ENCODE assay signal across 9 mouse cellular contexts in genomic region chr15:88836571-88836970, GRCm38 (mm10). TPM values are rescaled to one million over a fixed set of nuclear protein-coding genes. Genes with fewer than 3 reads are reported as not detected.
DNase-seq lines count a peak whose midpoint lies in the region; ATAC-seq and TF ChIP-seq lines count a peak whose summit lies in the region.
"Had no signal": no experiment of that assay in that cellular context is flagged by ENCODE, and none has a peak within 500 bp of the region (broad histone marks: within the 10 kb centered on the region; RNA-seq: fewer than 3 reads in every experiment).

No protein-coding gene starts in this region.

- no peak overlapping the region for H3K4me3 ChIP-seq in heart, adult 2 months
- H3K4me3 ChIP-seq in ES-Bruce4 (ENCODE audit: low read depth, low read length) = peak overlapping the region; percentile 66
- peak overlapping the region; percentile 45; the same call in 1 of the 2 replicates for H3K4me3 ChIP-seq in hindbrain, embryonic 14.5 days (replicated peaks; ENCODE audit: low read length)
- H3K4me3 ChIP-seq in midbrain, embryonic 10.5 days = peak overlapping the region; percentile 65; the same call in 1 of the 2 replicates

- no peak for DNase-seq in heart, adult 2 months
- DNase-seq in heart, postnatal 10 days = no peak
- no peak for DNase-seq in hindbrain, embryonic 14.5 days (ENCODE audit: low spot score)
- no peak for DNase-seq in midbrain, embryonic 10.5 days (ENCODE audit: low spot score)
- DNase-seq in left cerebral cortex, adult 18-20 months (ENCODE audit: low spot score in 2 of 2) = no peak
- DNase-seq in layer of hippocampus, postnatal 14 days (ENCODE audit: low spot score in 2 of 2) = no peak
- DNase-seq in urinary bladder, postnatal 4 days (ENCODE audit: low spot score in 2 of 2) = no peak
- DNase-seq: cerebellum, adult 8-10 months had no signal

- intact Hi-C loops in heart, adult 2 months (cut with DNase I) = no loop called here
- intact Hi-C loops in heart, postnatal 10 days (cut with DNase I) = no loop called here

- peaks cover 17% of the 10 kb centered on the region for H3K4me1 ChIP-seq in heart, adult 2 months (ENCODE audit: control insufficient read depth, insufficient read depth, low read length)
- H3K4me1 ChIP-seq in ES-Bruce4 (ENCODE audit: control insufficient read depth, insufficient read depth, low read length) = peaks cover 6% of the 10 kb centered on the region
- peaks cover 19% of the 10 kb centered on the region for H3K4me1 ChIP-seq in hindbrain, embryonic 14.5 days (replicated peaks; ENCODE audit: control insufficient read depth, insufficient read depth, low read length)
- H3K4me1 ChIP-seq in midbrain, embryonic 10.5 days = peaks cover 28% of the 10 kb centered on the region

- no peaks in the 10 kb centered on the region for H3K27me3 ChIP-seq in heart, adult 2 months (ENCODE audit: control insufficient read depth, insufficient read depth, low read length)
- no peaks in the 10 kb centered on the region for H3K27me3 ChIP-seq in ES-Bruce4 (ENCODE audit: control insufficient read depth, insufficient read depth, low read length, poor library complexity, severe bottlenecking)
- no peaks in the 10 kb centered on the region for H3K27me3 ChIP-seq in hindbrain, embryonic 14.5 days (ENCODE audit: control insufficient read depth, insufficient read depth, low read length)
- H3K27me3 ChIP-seq in midbrain, embryonic 10.5 days (ENCODE audit: low read depth, poor library complexity, severe bottlenecking) = peaks cover 14% of the 10 kb centered on the region

- no peak for ATAC-seq in hindbrain, embryonic 14.5 days (ENCODE audit: low FRiP score)

- no peak for TF ChIP-seq EP300 in heart, adult 2 months (IDR thresholded peaks at IDR 0.05; ENCODE audit: insufficient read depth, low read depth, low read length)
- no peak for TF ChIP-seq EP300 in ES-Bruce4 (IDR thresholded peaks at IDR 0.05; ENCODE audit: insufficient read depth, low read depth, low read length)

- H3K9me3 ChIP-seq in ES-Bruce4 (replicated peaks; ENCODE audit: control insufficient read depth, insufficient read depth, low read length, poor library complexity, severe bottlenecking) = no peaks in the 10 kb centered on the region
- H3K9me3 ChIP-seq in hindbrain, embryonic 14.5 days (ENCODE audit: control insufficient read depth, low read length) = no peaks in the 10 kb centered on the region
- no peaks in the 10 kb centered on the region for H3K9me3 ChIP-seq in midbrain, embryonic 10.5 days (replicated peaks)

- 72% methylated on average over 5 of the region's 5 CpGs for WGBS in heart, adult 2 months
- 71% methylated on average over 5 of the region's 5 CpGs for WGBS in hindbrain, embryonic 14.5 days
- WGBS in midbrain, embryonic 10.5 days = 74% methylated on average over 5 of the region's 5 CpGs

- no peaks in the 10 kb centered on the region for H3K79me2 ChIP-seq in heart, adult 2 months (replicated peaks; ENCODE audit: control insufficient read depth, insufficient read depth, low read length)

- H3K27ac ChIP-seq in heart, adult 2 months = peak overlapping the region; percentile 59
- peak overlapping the region; percentile 53 for H3K27ac ChIP-seq in ES-Bruce4 (ENCODE audit: insufficient read depth, low read length)
- H3K27ac ChIP-seq in hindbrain, embryonic 14.5 days = no peak overlapping the region
- H3K27ac ChIP-seq in midbrain, embryonic 10.5 days (replicated peaks) = no peak overlapping the region

- TF ChIP-seq POLR2A in heart, adult 2 months (IDR thresholded peaks at IDR 0.05; ENCODE audit: insufficient read depth, low read depth, low read length) = no peak
- TF ChIP-seq POLR2A in ES-Bruce4 (IDR thresholded peaks at IDR 0.05; ENCODE audit: insufficient read depth, low read length) = no peak

- no peaks in the 10 kb centered on the region for H3K36me3 ChIP-seq in heart, adult 2 months (ENCODE audit: control insufficient read depth, insufficient read depth, low read length)
- no peaks in the 10 kb centered on the region for H3K36me3 ChIP-seq in ES-Bruce4 (ENCODE audit: control insufficient read depth, insufficient read depth, low read length, poor library complexity, severe bottlenecking)
- H3K36me3 ChIP-seq in hindbrain, embryonic 14.5 days (replicated peaks; ENCODE audit: control insufficient read depth, insufficient read depth) = no peaks in the 10 kb centered on the region
- no peaks in the 10 kb centered on the region for H3K36me3 ChIP-seq in midbrain, embryonic 10.5 days

- peak overlapping the region; percentile 40 for H3K9ac ChIP-seq in heart, adult 2 months (ENCODE audit: low read depth, low read length)
- peak overlapping the region; percentile 31 for H3K9ac ChIP-seq in ES-Bruce4 (ENCODE audit: low read depth, poor library complexity, severe bottlenecking)
- no peak overlapping the region for H3K9ac ChIP-seq in hindbrain, embryonic 14.5 days

- TF ChIP-seq CTCF in heart, adult 2 months (IDR thresholded peaks at IDR 0.05) = no peak
- no peak for TF ChIP-seq CTCF in ES-Bruce4 (IDR thresholded peaks at IDR 0.05; ENCODE audit: low read depth, low read length)

- peak overlapping the region; percentile 72 for H3K4me2 ChIP-seq in hindbrain, embryonic 14.5 days (replicated peaks)

RNA-seq across cellular contexts. Expression of gene Creld2, which starts 17.1 kb away (rescaled TPM):
- total RNA-seq in heart, adult 2 months (2021) = 10 to 100 TPM; 23.6 to 24.7 TPM
- polyA plus RNA-seq in heart, adult 2 months (2012; rRNA removed) = 13.6 and 19.9 TPM in 2 replicates
- total RNA-seq in heart, postnatal 10 days (2021) = 10 to 100 TPM; 16.8 to 20.3 TPM
- polyA plus RNA-seq in ES-Bruce4 (2011; ENCODE audit: insufficient read depth, insufficient read length, low read depth, missing spikeins) = 39.2 and 40.2 TPM in 2 replicates
- 59.5 and 64.0 TPM in 2 replicates for polyA plus RNA-seq in hindbrain, embryonic 14.5 days (2014; fragmentation: Nextera tagmentation; extraction: Ambion mirVana)
- 94.7 and 110 TPM in 2 replicates for polyA plus RNA-seq in midbrain, embryonic 10.5 days (2016; fragmentation: Nextera tagmentation; extraction: Ambion mirVana)
- 10 to 100 TPM; 26.6 to 33.3 TPM for total RNA-seq in left cerebral cortex, adult 18-20 months (2021)
- total RNA-seq in layer of hippocampus, postnatal 14 days (2021) = 10 to 100 TPM; 17.3 to 26.1 TPM

RNA-seq across cellular contexts. Expression of gene Alg12, which starts 17.5 kb away (rescaled TPM):
- 1 to 10 TPM; 7.2 to 8.7 TPM for total RNA-seq in heart, adult 2 months (2021)
- polyA plus RNA-seq in heart, adult 2 months (2012; rRNA removed) = 11.0 and 17.5 TPM in 2 replicates
- total RNA-seq in heart, postnatal 10 days (2021) = 1 to 10 TPM; 8.6 to 8.8 TPM
- 10.0 and 13.2 TPM in 2 replicates for polyA plus RNA-seq in ES-Bruce4 (2011; ENCODE audit: insufficient read depth, insufficient read length, low read depth, missing spikeins)
- 9.0 and 10.0 TPM in 2 replicates for polyA plus RNA-seq in hindbrain, embryonic 14.5 days (2014; fragmentation: Nextera tagmentation; extraction: Ambion mirVana)
- 11.7 and 11.9 TPM in 2 replicates for polyA plus RNA-seq in midbrain, embryonic 10.5 days (2016; fragmentation: Nextera tagmentation; extraction: Ambion mirVana)
- 10 to 100 TPM; 13.0 to 13.6 TPM for total RNA-seq in left cerebral cortex, adult 18-20 months (2021)
- 10 to 100 TPM in 1 of 2 experiments, 1 to 10 TPM in 1; 9.2 to 12.0 TPM for total RNA-seq in layer of hippocampus, postnatal 14 days (2021)

RNA-seq across cellular contexts. Expression of gene Pim3, which starts 25.4 kb away (rescaled TPM):
- 100 to 1,000 TPM in 1 of 2 experiments, 10 to 100 TPM in 1; 95.3 to 133 TPM for total RNA-seq in heart, adult 2 months (2021)
- 45.6 and 58.8 TPM in 2 replicates for polyA plus RNA-seq in heart, adult 2 months (2012; rRNA removed)
- total RNA-seq in heart, postnatal 10 days (2021) = 10 to 100 TPM; 49.8 to 85.5 TPM
- polyA plus RNA-seq in ES-Bruce4 (2011; ENCODE audit: insufficient read depth, insufficient read length, low read depth, missing spikeins) = 128 and 136 TPM in 2 replicates
- 52.1 and 61.0 TPM in 2 replicates for polyA plus RNA-seq in hindbrain, embryonic 14.5 days (2014; fragmentation: Nextera tagmentation; extraction: Ambion mirVana)
- 36.9 TPM in 2 replicates for polyA plus RNA-seq in midbrain, embryonic 10.5 days (2016; fragmentation: Nextera tagmentation; extraction: Ambion mirVana)
- 10 to 100 TPM; 36.3 to 45.9 TPM for total RNA-seq in left cerebral cortex, adult 18-20 months (2021)
- 10 to 100 TPM; 40.8 to 48.4 TPM for total RNA-seq in layer of hippocampus, postnatal 14 days (2021)

Comparison
In these comparisons a context has a peak if more than half of its experiments do, and no peak if none do; other contexts are left out.
1. H3K27ac ChIP-seq: peak in heart, adult 2 months (single experiment) and ES-Bruce4 (single experiment); none in hindbrain, embryonic 14.5 days (single experiment) and midbrain, embryonic 10.5 days (single experiment).